In genomic region chr1:108181350-108182167, GRCm38 (mm10) we compare ENCODE assay signal across 18 mouse cellular contexts.
DNase-seq lines count a peak whose midpoint lies in the region; ATAC-seq and TF ChIP-seq lines count a peak whose summit lies in the region.
"Had no signal": no experiment of that assay in that cellular context is flagged by ENCODE, and none has a peak within 500 bp of the region (broad histone marks: within the 10 kb centered on the region; RNA-seq: fewer than 3 reads in every experiment).

No protein-coding gene starts in this region.

- ATAC-seq in frontal cortex, adult (ENCODE audit: low TSS enrichment) = peak; percentile 57
- ATAC-seq in forebrain, embryonic 16.5 days = peak; percentile 84
- ATAC-seq in midbrain, embryonic 15.5 days (replicated peaks) = peak; percentile 96
- ATAC-seq in intestine, embryonic 16.5 days = no peak
- ATAC-seq: Patski had no signal

- H3K9ac ChIP-seq in forebrain, embryonic 16.5 days (replicated peaks; ENCODE audit: low read depth, low read length) = no peak overlapping the region
- H3K9ac ChIP-seq in midbrain, embryonic 15.5 days = no peak overlapping the region
- no peak overlapping the region for H3K9ac ChIP-seq in intestine, embryonic 16.5 days (ENCODE audit: low read depth, low read length)
- H3K9ac ChIP-seq: limb, embryonic 15.5 days had no signal

- TF ChIP-seq POLR2A in brain, embryonic 14.5 days (IDR thresholded peaks at IDR 0.05; ENCODE audit: borderline replicate concordance, extremely low read depth, insufficient read depth, insufficient read length, poor library complexity, severe bottlenecking) = no peak

- peak overlapping the region; percentile 74 for H3K27ac ChIP-seq in forebrain, embryonic 16.5 days (ENCODE audit: low read length)
- H3K27ac ChIP-seq in midbrain, embryonic 15.5 days = peak overlapping the region; percentile 48
- H3K27ac ChIP-seq in intestine, embryonic 16.5 days (ENCODE audit: low read length) = no peak overlapping the region
- H3K27ac ChIP-seq: kidney, postnatal 0 days; limb, embryonic 15.5 days; macrophage had no signal

- TF ChIP-seq CTCF in brain, embryonic 14.5 days (IDR thresholded peaks at IDR 0.05; ENCODE audit: borderline replicate concordance, extremely low read depth, insufficient read depth, insufficient read length) = no peak

- H3K9me3 ChIP-seq in forebrain, embryonic 16.5 days (ENCODE audit: control insufficient read depth, low read length) = no peaks in the 10 kb centered on the region
- no peaks in the 10 kb centered on the region for H3K9me3 ChIP-seq in midbrain, embryonic 15.5 days
- no peaks in the 10 kb centered on the region for H3K9me3 ChIP-seq in intestine, embryonic 16.5 days (ENCODE audit: control insufficient read depth, low read length)
- H3K9me3 ChIP-seq: limb, embryonic 15.5 days had no signal

- DNase-seq in frontal cortex, postnatal 25 days (ENCODE audit: low spot score in 2 of 2) = no peak
- peak; percentile 93 for DNase-seq in brain, embryonic 14.5 days (ENCODE audit: low read depth)
- no peak for DNase-seq in lung, postnatal 14 days
- DNase-seq in cerebellum, adult 8-10 months = no peak
- DNase-seq: adrenal gland, postnatal 36 days; heart, adult 11 months; layer of hippocampus, adult 9-11 months; lung, adult 2 months; right cerebral cortex, adult 18-20 months; thymus, postnatal 4 days had no signal

- WGBS in forebrain, embryonic 16.5 days = 30% methylated on average over 3 of the region's 3 CpGs
- 34% methylated on average over 3 of the region's 3 CpGs for WGBS in midbrain, embryonic 15.5 days
- WGBS in intestine, embryonic 16.5 days = 40% methylated on average over 3 of the region's 3 CpGs

- H3K4me1 ChIP-seq in forebrain, embryonic 16.5 days (replicated peaks; ENCODE audit: control insufficient read depth, insufficient read depth, low read length) = peaks cover 11% of the 10 kb centered on the region
- peaks cover 16% of the 10 kb centered on the region for H3K4me1 ChIP-seq in midbrain, embryonic 15.5 days
- H3K4me1 ChIP-seq in intestine, embryonic 16.5 days (ENCODE audit: control insufficient read depth, insufficient read depth, low read length) = no peaks in the 10 kb centered on the region
- H3K4me1 ChIP-seq: limb, embryonic 15.5 days had no signal

- H3K36me3 ChIP-seq in forebrain, embryonic 16.5 days (ENCODE audit: control insufficient read depth, insufficient read depth) = no peaks in the 10 kb centered on the region
- H3K36me3 ChIP-seq in midbrain, embryonic 15.5 days (replicated peaks) = no peaks in the 10 kb centered on the region
- no peaks in the 10 kb centered on the region for H3K36me3 ChIP-seq in intestine, embryonic 16.5 days (ENCODE audit: control insufficient read depth, insufficient read depth, low read length)
- H3K36me3 ChIP-seq: limb, embryonic 15.5 days had no signal

- no peak overlapping the region for H3K4me2 ChIP-seq in forebrain, embryonic 16.5 days (ENCODE audit: low read length)
- no peak overlapping the region for H3K4me2 ChIP-seq in midbrain, embryonic 15.5 days
- H3K4me2 ChIP-seq in intestine, embryonic 16.5 days (ENCODE audit: low read depth, low read length) = no peak overlapping the region
- H3K4me2 ChIP-seq: limb, embryonic 15.5 days had no signal

- H3K27me3 ChIP-seq in forebrain, embryonic 16.5 days (replicated peaks; ENCODE audit: control insufficient read depth, insufficient read depth, low read length) = no peaks in the 10 kb centered on the region
- H3K27me3 ChIP-seq in midbrain, embryonic 15.5 days (replicated peaks) = no peaks in the 10 kb centered on the region
- H3K27me3 ChIP-seq in intestine, embryonic 16.5 days (replicated peaks; ENCODE audit: control insufficient read depth, insufficient read depth, low read length) = no peaks in the 10 kb centered on the region
- H3K27me3 ChIP-seq: limb, embryonic 15.5 days; Patski had no signal

- no peak overlapping the region for H3K4me3 ChIP-seq in forebrain, embryonic 16.5 days (replicated peaks; ENCODE audit: low read length)
- H3K4me3 ChIP-seq in midbrain, embryonic 15.5 days = no peak overlapping the region
- H3K4me3 ChIP-seq in intestine, embryonic 16.5 days (ENCODE audit: low read length) = no peak overlapping the region
- H3K4me3 ChIP-seq: limb, embryonic 15.5 days had no signal
